Mouse (Mus musculus): Measurements from ENCODE around the gene Baz1b.

- TF ChIP-seq TAL1 (conservative IDR thresholded peaks at IDR 0.05; ENCODE audit: low read depth, low read length) = no peak
- no peak for TF ChIP-seq GATA1 (IDR thresholded peaks at IDR 0.05; ENCODE audit: borderline replicate concordance, low read length)
These were observed 24.7 kb upstream of the Baz1b start for GRCm38 (mm10) chr5:135162361-135162760.
